Mouse (Mus musculus) thymus, adult 2 months (tissue): Measurements from ENCODE around the gene Dync1h1. TPM values are rescaled to one million over a fixed set of nuclear protein-coding genes. Genes with fewer than 3 reads are reported as not detected.

Experiments used
- DNase-seq: peaks from one replicate; pipeline ENCODE4 v3.0.0; 2021
- H3K27ac ChIP-seq: fragments of 200-500 bp; 2 replicates; pipeline ENCODE4 v1.5.1; 2012; ENCODE audit warnings: low read length, control low read depth; ENCODE audit not compliant: control insufficient read depth, insufficient read depth
- H3K27me3 ChIP-seq: fragments of 200-500 bp; 2 replicates; pipeline ENCODE4 v1.6.1; 2012; ENCODE audit warnings: mild to moderate bottlenecking, low read length, moderate library complexity, mixed read lengths; ENCODE audit not compliant: control insufficient read depth, insufficient read depth
- H3K36me3 ChIP-seq: fragments of 200-500 bp; 2 replicates; pipeline ENCODE4 v1.6.1; 2012; ENCODE audit warnings: mild to moderate bottlenecking, low read length, moderate library complexity; ENCODE audit not compliant: control insufficient read depth, insufficient read depth
- H3K4me1 ChIP-seq: fragments of 200-500 bp; replicated peaks from 2 replicates; pipeline ENCODE4 v1.6.1; 2012; ENCODE audit warnings: low read length; ENCODE audit not compliant: control insufficient read depth, insufficient read depth
- H3K4me3 ChIP-seq: fragments of 200-500 bp; 2 replicates; pipeline ENCODE4 v1.5.1; 2012; ENCODE audit warnings: mild to moderate bottlenecking, low read length, control low read depth, moderate library complexity; ENCODE audit not compliant: control insufficient read depth, insufficient read depth
- CTCF ChIP-seq: fragments of 200-500 bp; IDR thresholded peaks from 2 replicates; pipeline ENCODE4 v1.5.1; 2012; ENCODE audit warnings: mild to moderate bottlenecking, control low read depth, low read length, moderate library complexity, borderline replicate concordance; ENCODE audit not compliant: control insufficient read depth, poor library complexity, insufficient read depth; ENCODE audit errors: extremely low read depth
- POLR2A ChIP-seq: fragments of 200-500 bp; IDR thresholded peaks from 2 replicates; pipeline ENCODE4 v1.6.1; 2012; ENCODE audit warnings: mild to moderate bottlenecking, low read length, control low read depth, moderate library complexity; ENCODE audit not compliant: control insufficient read depth, poor library complexity, insufficient read depth; ENCODE audit errors: extremely low read depth
- WGBS: fragments of 180-500 bp; shearing (Covaris S2); methylation state at CpG from one replicate; pipeline ENCODE4 v1.1.7; 2018; 5-methylcytosine and 5-hydroxymethylcytosine counted together
- polyA plus RNA-seq: library from polyadenylated mRNA; depleted of rRNA; stranded (reverse); fragments of >200 nt; gene quantifications from 2 replicates; pipeline ENCODE4 v1.2.3, GENCODE M21; 2012

Dync1h1 gene
- polyA plus RNA-seq, 1 experiment: 341 TPM

DNA sequence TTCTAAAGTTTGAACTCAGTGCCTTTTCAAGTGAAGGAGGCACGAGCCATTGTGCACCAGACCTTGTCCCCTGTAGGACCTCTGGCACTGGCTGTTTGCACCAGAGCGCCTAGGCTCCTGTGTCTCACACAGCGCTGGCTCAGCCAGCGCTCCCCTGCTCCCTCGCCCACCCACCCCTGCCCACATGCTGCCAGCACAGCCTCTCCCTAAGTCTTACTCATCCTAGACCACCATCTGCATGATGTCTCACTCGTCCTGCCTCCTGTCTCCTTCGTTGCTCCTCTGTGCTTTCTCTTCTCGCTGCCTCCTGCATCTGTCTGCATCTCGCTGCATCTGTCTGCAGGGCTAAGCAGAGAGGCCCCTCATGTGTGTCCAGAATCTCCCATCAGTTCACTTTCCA, 22.9 kb upstream of the Dync1h1 start:
- Histone ChIP-seq H3K4me1 (no peaks in the 10 kb centered on the region), H3K4me3 (no peak overlapping the region), H3K27me3 (no peaks in the 10 kb centered on the region), H3K36me3 (peaks cover 18% of the 10 kb centered on the region), H3K27ac (no peak overlapping the region)
- WGBS: 94% methylated on average over 9 of the region's 9 CpGs
- no peak for DNase-seq
- TF ChIP-seq POLR2A: no peak
- TF ChIP-seq CTCF: no peak

DNA sequence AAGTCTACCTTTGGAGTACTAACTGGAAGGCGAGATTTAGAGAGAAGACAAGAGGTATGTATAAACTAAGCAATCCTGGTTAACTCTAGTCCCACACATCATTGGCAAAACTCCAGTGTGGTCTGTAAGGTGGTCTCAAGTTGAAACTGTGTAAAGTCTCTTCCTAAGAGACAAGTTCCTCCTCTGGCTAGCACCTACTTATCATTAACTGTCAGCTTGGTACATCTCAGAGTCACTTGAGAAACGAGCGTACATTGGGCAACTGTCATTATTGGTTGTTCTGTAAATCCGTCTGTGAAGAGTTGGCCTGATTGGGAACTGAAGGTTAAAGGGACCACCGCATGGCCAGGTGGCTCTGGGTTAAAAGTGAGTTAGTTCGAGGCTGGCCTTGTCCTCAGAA, 12.6 kb upstream of the Dync1h1 start:
- no peaks in the 10 kb centered on the region for H3K36me3 ChIP-seq
- H3K4me3 ChIP-seq: no peak overlapping the region
- DNase-seq: no peak
- WGBS: 75% methylated on average over 6 of the region's 6 CpGs
- H3K4me1 ChIP-seq: peaks cover 7% of the 10 kb centered on the region
- no peak overlapping the region for H3K27ac ChIP-seq
- H3K27me3 ChIP-seq: no peaks in the 10 kb centered on the region
- TF ChIP-seq CTCF (no peak), POLR2A (no peak)

DNA sequence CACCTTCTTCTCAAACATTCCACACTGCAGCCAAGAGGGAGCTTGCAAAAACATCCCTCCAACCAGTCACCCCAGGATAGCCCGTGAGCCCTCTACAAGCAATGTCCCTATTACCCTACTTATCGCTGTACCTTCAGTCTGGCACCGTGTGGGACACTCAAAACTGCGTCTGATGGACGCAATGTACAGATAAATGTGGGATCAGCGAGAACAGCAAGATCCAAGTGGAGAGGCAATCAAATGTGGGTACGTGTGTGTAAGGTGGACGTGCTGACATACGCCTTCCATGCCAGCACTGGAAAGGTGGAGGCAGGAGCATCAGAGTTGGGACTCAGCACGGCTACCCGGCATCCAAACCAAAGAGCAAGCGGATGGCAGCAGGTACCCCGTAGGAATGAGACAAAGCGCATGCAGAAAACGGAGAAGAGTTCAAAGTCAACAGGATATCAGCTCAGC, 10.4 kb upstream of the Dync1h1 start:
- H3K4me1 ChIP-seq: peaks cover 7% of the 10 kb centered on the region
- no peaks in the 10 kb centered on the region for H3K27me3 ChIP-seq
- peak overlapping the region; percentile 78 for H3K4me3 ChIP-seq
- no peak for DNase-seq
- peak overlapping the region; percentile 62 for H3K27ac ChIP-seq
- WGBS: 1% methylated on average over 15 of the region's 15 CpGs
- no peaks in the 10 kb centered on the region for H3K36me3 ChIP-seq
- TF ChIP-seq POLR2A: no peak
- no peak for TF ChIP-seq CTCF

DNA sequence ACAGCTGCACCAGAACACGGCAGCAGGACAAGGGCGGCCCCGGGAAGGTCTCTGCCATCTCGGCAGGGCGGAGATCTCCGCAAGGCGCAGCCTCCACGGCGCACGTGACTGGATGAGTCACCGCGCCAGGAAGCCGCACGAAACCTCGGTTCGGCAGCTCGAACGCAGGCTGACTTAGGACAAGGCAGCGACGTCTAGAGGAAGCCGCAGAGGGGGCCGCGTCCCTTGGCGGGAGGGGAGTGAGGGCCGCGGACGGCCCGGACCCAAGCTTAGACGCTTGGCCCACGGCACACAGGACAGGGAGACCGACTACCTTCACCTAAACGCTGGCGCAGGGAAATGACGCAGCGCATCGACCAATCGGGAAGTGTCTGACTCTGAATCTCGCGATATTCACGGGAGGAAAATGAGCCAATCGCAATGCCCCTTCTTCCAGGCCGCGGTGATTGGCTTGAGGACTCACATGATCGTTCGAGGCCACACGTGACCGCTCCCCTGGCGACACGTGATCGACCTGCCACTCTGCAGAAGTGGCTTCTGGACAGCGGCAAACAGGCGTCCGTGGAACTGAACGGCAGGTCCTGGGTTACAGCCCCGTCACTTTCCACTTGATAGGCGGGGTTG, 9.9 kb upstream of the Dync1h1 start:
- TF ChIP-seq CTCF (0 out of 2 replicates have a peak, but pooled peaks have one; percentile 43), POLR2A (peak; percentile 50; the same call in 1 of the 2 replicates)
- peak overlapping the region; percentile 62 for H3K27ac ChIP-seq
- peak overlapping the region; percentile 78 for H3K4me3 ChIP-seq
- H3K27me3 ChIP-seq: no peaks in the 10 kb centered on the region
- DNase-seq: peak; percentile 96
- H3K36me3 ChIP-seq: no peaks in the 10 kb centered on the region
- peaks cover 7% of the 10 kb centered on the region for H3K4me1 ChIP-seq
- WGBS: under 1% methylated on average over 56 of the region's 56 CpGs

DNA sequence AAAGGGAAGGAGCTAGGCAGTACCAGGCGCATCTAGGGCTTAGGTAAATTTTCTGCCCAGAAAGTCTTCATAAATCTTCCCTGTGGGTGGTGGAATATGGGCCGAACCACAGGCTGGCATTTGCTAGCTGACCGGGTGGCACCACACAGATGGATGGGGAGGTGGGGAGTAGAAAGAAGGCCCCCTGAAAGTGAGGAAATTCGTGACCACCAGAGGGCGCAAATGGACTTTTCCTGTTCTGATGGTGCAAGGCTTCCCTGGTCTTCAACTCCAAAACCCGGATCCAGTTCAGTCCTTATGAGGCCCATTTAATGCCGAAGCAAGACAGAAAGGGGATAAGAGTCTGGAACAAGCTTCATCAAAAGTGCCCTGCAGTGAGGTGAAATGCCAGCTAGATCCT, 2.7 kb upstream of the Dync1h1 start:
- H3K36me3 ChIP-seq: no peaks in the 10 kb centered on the region
- H3K4me3 ChIP-seq: no peak overlapping the region
- peaks cover 10% of the 10 kb centered on the region for H3K4me1 ChIP-seq
- no peak overlapping the region for H3K27ac ChIP-seq
- TF ChIP-seq CTCF: peak; percentile 79
- TF ChIP-seq POLR2A: no peak
- DNase-seq: peak; percentile 66
- WGBS: 2% methylated on average over 7 of the region's 7 CpGs
- no peaks in the 10 kb centered on the region for H3K27me3 ChIP-seq

DNA sequence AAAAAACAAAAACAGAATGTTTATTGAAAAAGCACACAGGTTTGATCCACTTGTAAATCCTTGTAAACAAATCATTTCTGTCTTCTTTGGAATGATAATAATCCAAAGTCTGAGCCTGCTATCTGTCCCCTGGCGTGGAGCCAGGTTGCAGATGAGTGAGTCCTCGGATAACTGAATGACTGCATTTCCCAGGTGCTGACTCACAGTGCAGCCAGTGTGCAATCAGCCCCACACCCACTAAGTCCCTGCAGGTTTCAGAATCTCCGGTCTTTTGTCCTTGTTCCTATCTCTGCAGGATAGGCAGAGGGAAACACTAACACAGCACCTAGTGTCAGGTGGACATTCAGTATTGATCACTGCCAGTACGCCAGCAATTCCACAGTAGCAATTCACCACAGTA, 1.5 kb upstream of the Dync1h1 start:
- no peak for DNase-seq
- Histone ChIP-seq H3K4me1 (peaks cover 10% of the 10 kb centered on the region), H3K27ac (no peak overlapping the region), H3K4me3 (no peak overlapping the region), H3K36me3 (no peaks in the 10 kb centered on the region), H3K27me3 (no peaks in the 10 kb centered on the region)
- WGBS: 88% methylated on average over 4 of the region's 4 CpGs
- TF ChIP-seq CTCF (no peak), POLR2A (no peak)

DNA sequence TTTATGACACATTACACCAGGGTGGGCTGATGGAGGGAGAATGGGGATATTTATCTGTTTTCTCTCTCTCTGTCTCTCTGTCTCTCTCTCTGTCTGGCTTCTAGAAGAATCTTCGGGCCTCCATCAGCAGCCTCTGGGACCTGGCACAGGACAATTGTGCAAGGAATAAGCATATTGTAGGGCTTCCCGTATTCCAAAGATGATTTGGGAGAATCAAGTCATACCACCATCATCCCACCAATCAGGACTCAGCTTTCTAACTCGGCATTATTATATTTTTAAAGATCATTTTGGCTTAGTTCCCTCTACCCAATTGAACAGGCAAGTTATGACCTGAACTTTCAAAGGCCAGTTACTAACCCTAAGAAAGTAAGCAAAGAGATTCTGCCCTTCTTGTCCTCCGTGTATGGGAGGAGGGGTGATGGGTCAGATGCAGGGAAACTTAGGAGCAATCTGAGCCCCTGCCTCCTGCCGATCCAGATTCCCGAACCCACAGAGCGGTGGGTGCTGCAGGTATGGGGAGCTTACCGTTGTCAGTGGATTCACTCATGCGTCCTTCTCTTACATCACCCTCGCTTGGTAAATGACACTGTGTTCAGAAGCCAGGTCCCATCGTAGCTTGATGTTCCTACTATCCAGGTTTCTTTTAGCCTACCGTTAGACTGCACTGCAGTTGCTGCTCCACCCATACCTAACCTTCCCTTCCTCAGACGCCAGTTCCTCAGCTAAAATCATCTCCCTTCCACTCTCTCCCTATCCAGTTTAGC, 844 bp upstream of the Dync1h1 start:
- 69% methylated on average over 13 of the region's 13 CpGs for WGBS

More for the DNA sequence above, 844 bp upstream of the Dync1h1 start:
- no peak for DNase-seq
- Histone ChIP-seq H3K4me3 (no peak overlapping the region), H3K36me3 (no peaks in the 10 kb centered on the region), H3K27ac (no peak overlapping the region), H3K27me3 (no peaks in the 10 kb centered on the region), H3K4me1 (peaks cover 10% of the 10 kb centered on the region)
- TF ChIP-seq POLR2A (no peak), CTCF (no peak)
